Mouse (Mus musculus): ENCODE results near the gene Gm4858.
"Not testable (repeated sequence)": the region's sequence is repeated elsewhere in the genome, so short reads cannot be mapped to it uniquely, and the experiment has no call there.

Gm4858 gene

GRCm38 (mm10) chr3:93068523-93068922 is at the start of gene Gm4858:
Gene Gm4858, plus strand, starts transcription at chr3:93068823.
- in situ Hi-C loops (cut with MboI, MseI) = not testable (repeated sequence)

DNA sequence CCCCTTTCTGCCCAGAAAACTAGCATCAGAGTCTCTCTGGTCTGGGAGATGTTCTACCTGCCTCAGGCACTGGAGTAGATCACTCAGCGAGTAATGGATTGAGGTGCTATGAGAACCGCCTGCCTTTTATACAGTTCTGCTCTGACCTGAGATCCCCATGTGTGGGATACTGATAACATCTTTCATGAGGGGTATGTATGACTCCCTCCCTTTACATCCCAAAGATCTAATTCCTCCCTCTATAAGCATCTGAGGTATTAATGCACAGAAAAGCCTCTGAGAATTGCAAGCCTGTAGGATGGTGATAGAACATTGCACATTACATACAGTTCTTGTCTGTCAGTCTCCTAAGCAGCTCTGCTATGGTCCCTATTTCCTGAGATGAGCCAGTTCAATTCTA is 49.7 kb upstream of the Gm4858 start, which contains the start of gene Lce1m:
Gene Lce1m (minus strand): TSS at position 101 of the 400 bp plus-strand sequence.
- in situ Hi-C loops (cut with MboI, MseI) = no loop called here

DNA sequence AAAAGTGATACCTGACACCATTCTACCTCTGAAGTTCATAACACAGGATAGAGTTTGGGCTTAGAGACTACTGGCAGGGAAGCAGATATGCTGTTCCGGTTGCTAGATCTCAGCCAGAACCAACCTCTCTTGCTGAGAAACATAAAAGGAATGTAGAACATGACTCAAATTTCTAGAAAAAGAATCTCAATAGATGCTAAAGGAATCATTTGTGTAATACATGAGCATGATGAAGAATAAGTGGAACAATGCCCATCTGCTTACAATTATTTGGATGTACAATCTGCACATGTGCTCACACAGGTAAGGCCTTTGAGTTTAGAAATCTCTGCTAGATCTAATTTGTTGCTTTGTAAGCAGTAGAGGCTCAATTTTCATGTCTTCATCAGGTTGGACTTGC is 47.5 kb upstream of the Gm4858 start:
- in situ Hi-C loops (cut with MboI, MseI) = no loop called here

GRCm38 (mm10) chr3:93023411-93024184 is 45.0 kb upstream of the Gm4858 start:
- in situ Hi-C loops (cut with MboI, MseI) = no loop called here

- in situ Hi-C loops (cut with MboI, MseI) = no loop called here
Observed at GRCm38 (mm10) chr3:93025486-93025885, 43.1 kb upstream of the Gm4858 start.

DNA sequence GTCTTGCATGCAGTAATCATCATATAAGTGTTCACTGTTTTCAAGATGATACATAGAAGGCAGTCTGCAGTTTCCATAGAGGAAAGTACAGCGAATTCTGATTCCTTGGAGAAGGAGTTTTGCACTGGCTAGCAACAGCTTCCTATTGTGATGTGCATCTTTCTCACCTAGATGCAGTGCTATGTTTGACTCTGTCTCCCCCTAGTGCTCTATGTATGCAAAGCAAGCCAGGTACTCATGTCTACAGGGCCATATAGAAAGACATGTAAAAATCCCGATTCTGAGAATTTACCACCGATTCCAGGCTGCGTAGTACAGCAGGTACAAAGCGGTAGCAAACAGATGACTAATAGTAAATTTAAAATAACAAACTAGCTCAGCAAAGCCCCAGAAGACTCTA is 37.2 kb upstream of the Gm4858 start:
- in situ Hi-C loops (cut with MboI, MseI) = no loop called here

- in situ Hi-C loops (cut with MboI, MseI) = no loop called here
Observed at GRCm38 (mm10) chr3:93050182-93050581, 18.4 kb upstream of the Gm4858 start.

DNA sequence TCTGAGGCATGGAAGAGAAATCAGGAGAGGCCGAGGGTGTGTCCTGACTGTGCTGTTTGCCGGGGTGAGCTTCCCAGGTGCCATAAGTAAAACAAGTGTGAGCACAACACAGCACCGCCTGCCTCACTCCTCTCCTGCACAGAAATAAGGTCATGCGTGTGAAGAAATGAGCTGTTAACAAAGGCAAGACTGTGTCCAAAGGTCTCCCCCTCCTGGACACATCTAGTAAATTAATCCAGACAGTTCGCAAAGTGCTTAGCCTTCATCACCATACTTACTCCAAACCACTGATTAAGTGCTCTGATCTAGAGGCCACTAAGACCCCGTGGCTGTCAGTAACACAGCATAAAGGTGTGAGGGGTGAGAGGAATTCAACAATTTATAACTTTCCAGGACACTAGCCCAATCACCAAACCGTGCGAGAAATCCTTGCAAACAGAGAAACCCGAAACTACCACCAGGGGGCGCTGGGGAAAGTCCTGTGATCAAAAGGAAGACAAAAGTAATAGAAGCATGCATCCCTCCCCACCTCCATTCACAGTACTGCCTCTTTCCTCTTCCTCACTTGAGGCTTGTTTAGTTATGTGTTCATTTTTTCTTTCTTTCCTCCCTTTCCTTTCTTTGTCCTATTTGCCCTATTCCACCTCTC is 15.7 kb upstream of the Gm4858 start:
- in situ Hi-C loops (cut with MboI, MseI) = no loop called here

GRCm38 (mm10) chr3:93086631-93087030 is 18.0 kb downstream of the Gm4858 start:
- in situ Hi-C loops (cut with MboI, MseI) = loop anchor here (5.0 kb wide), 1 partner anchor 526 kb away; no protein-coding TSS in a partner anchor

DNA sequence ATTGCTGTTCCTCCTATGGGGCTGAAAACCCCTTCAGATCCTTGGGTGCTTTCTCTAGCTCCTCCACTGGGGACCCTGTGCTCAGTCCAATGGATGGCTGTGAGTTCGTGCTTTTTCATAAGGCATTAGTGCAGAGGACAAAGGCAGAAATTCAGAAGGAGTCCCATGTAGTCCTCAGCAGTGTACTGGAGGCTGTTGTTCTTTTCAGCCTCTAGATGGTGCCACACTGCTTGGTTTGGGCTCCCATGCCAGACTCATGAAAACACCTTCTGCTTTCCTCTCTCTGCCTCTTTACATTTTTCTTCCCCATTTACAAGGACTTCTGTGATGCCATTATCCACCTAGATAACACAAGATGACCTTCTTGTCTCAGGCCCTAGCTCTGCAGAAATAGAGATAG is 25.0 kb downstream of the Gm4858 start:
- in situ Hi-C loops (cut with MboI, MseI) = not testable (repeated sequence)

DNA sequence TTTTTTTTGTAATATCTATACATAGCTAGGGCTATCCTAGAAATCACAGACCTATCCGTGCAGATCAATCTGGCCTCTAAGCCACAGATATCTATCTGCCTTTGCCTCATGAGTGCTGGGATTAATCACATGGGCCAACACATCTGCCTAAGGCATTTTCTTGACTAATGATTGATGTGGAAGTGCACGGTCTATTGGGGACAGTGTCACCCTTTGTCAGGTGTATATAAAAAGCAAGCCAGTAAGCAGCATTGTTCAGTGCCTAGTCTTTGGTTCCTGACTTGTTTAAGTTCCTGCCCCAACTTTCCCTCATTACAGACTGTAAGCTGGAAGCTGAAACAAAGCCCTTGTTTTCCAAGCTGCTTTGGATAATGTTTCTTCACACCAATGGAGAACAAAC is 27.8 kb downstream of the Gm4858 start:
- in situ Hi-C loops (cut with MboI, MseI) = no loop called here

GRCm38 (mm10) chr3:93111668-93112067 is 43.0 kb downstream of the Gm4858 start:
- in situ Hi-C loops (cut with MboI, MseI) = no loop called here

GRCm38 (mm10) chr3:93114481-93114880 is 45.9 kb downstream of the Gm4858 start:
- in situ Hi-C loops (cut with MboI, MseI) = no loop called here

- in situ Hi-C loops (cut with MboI, MseI) = no loop called here
Observed at GRCm38 (mm10) chr3:93119101-93119500, 50.5 kb downstream of the Gm4858 start.

Measured in regulatory T cell (primary cell).